Mouse (Mus musculus): ENCODE measurements around the gene Aqp8.
A peak's percentile ranks its signal among the peaks of the same experiment; 100 is the strongest.

Aqp8 gene

GRCm38 (mm10) chr7:123462070-123462501 lies at the start of gene Aqp8:
Aqp8 (plus strand) TSS chr7:123462291.
- DNase-seq, result peak; percentile 88

DNA sequence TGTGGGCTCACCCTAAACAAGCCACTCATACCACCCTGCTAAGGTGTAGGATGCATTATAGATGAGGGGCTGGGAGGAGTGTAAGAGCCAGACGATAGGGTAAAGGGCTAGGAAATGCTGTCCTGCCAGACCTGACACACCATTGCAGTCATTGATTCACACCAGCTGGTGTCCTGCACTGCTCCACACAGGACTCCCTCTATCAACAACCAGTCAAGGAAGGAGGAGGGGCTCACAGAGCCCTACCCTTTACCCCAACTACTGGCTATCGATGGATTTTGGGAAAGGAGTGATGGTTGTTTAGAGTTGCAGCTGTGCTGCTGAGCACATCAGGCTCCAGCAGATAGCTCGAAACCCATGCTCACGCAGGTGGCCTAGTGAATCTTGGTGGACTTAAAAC lies 45.3 kb upstream of the Aqp8 start:
- DNase-seq, result no peak

- peak; percentile 75 for DNase-seq
Measured at GRCm38 (mm10) chr7:123417661-123418060, 44.4 kb upstream of the Aqp8 start.

DNA sequence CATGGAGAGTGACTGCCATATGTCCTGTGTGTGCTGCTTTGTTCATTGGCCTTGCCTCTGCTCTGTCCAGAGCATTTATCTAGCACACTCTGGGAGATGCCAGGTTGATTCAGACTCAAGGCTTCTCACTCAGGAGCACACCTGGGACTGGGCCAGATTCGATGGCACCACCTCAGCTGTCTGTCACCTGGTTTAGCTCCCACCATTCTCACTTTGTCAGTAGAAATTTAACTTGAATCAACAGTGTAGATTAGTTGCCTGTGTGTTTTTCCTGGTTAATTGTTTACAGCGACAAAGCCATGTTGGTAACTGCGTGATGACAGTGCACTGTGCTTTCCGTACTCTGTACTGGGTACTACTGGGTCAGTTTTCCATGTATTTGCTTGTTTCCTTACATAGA lies 42.1 kb upstream of the Aqp8 start:
- DNase-seq, result peak; percentile 86

- DNase-seq, result no peak
Measured at GRCm38 (mm10) chr7:123421958-123422357, 40.1 kb upstream of the Aqp8 start.

DNA sequence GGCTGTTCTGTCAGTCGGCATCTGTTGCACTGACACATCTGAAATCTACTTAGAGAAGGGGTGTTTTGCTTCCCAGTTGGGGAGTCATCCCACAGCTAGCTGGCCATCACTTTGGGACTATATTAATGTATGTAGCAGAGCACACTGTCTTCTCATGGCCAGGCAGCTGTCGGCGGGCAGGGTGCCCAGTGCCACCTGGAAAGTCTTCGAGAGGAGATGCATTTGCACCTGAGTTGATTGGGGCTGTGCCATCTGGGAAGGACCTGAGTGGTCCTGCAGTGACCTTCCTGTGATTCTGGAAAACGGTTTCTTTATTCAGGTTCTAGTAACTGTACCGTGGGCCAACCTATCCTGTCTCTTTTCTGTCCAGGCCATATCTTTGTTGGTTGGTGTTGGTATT lies 37.8 kb upstream of the Aqp8 start:
- no peak for DNase-seq

DNA sequence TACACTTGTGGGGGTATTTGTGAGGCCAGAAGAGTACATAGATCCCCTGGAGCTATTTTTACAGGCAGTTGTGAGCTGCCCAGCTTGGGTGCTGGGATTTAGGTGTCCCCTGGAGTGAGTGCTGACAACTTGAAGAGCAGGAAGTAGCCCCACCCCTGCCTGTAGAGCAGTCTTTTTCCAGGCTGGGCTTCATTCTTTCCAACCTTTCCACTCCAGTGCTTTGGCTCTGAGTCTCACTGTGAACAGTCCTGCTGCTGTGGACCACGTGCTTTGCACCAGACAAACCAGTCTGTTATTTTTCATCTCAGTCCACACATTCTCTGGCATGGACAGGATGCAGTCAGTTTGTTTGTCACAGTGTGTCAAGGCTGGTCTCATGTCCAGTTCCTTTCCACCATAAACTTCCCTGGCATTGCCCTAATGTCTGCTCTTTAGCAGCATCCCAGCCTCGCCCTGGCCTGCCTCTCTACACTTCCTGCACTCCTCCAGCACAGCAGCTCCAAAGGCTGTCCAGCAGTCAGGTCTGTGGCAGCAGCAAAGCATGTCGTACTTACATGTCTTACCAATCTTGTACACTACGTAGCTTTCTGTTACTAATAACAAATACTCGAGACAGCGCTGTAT lies 36.8 kb upstream of the Aqp8 start:
- peak; percentile 73 for DNase-seq

DNA sequence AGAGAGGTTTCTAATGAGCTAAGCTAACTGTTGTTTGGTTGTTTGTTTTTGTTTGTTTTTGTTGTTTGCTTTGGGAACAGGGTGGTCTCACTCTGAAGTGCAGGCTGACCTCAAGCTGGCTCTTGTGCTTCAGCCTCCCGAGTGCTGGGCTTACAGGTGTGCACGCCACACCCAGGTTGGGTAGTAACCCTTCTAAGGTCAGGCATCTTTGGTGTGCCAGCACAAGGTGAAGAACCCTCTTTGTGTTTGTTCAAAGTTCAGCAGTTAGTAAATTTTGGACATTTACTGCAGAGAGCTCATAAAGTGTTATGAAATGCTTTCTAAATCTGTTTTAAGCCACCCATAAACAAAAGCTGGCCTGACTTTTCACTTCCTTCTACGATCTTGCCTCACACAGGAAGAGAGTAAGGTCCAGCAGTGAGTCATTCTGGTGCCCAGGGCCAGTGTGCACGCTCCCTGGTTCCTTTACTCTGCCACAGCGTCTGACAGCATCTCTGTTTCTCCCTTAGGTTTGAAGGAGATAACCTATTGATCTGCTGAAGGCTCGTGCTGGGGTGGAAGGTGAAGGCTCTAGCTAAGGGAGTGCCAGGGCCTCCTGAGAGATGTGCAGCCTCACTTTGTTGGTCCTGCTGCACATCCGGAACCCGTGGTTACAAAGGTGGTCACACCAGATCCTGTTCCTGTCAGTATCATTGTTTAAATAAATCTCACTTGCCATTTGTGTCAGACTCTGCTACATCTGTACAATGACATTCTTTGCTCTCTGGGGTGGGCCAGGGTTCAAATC lies 32.3 kb upstream of the Aqp8 start:
- DNase-seq, result no peak

GRCm38 (mm10) chr7:123430411-123430705 lies 31.7 kb upstream of the Aqp8 start:
- DNase-seq, result no peak

- no peak for DNase-seq
Measured at GRCm38 (mm10) chr7:123431206-123431605, 30.9 kb upstream of the Aqp8 start.

DNA sequence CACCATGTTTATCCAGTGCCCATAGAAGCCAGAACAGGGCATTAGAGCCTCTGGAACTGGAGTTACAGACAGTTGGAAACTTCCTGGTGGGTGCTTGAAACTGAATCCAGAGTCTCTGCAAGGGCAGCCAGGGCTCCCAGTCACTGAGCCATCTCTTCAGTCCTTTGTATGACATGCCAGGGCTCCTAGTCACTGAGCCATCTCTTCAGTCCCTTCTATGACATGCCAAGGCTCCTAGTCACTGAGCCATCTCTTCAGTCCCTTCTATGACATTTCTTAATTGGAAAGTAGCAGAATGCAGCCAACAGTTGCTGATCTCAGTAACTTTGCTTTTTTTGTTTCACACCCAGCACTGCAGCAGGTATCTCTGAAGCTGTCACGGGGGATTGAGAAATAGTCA lies 20.0 kb upstream of the Aqp8 start:
- DNase-seq, result no peak

GRCm38 (mm10) chr7:123448794-123449193 lies 13.3 kb upstream of the Aqp8 start:
- DNase-seq, result no peak

- no peak for DNase-seq
Measured at GRCm38 (mm10) chr7:123449676-123450075, 12.4 kb upstream of the Aqp8 start.

DNA sequence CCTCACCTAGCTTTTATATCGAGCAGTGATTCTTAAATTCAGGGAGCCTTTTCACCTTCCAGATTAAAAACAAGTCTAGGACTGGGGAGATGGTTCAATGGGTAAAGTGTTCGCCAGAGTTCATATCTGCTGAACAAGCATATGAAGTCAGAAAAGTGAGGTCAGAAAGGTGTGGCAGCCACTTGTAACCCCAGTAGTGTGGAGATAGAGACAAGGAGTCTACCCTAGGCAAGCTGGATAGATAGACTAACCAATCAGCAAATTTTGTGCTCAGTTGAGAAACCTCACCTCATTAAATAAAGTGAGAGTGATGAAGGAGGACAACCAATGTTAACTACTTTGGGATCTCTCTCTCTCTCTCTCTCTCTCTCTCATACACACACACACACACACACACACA lies 11.6 kb upstream of the Aqp8 start:
- no peak for DNase-seq

DNA sequence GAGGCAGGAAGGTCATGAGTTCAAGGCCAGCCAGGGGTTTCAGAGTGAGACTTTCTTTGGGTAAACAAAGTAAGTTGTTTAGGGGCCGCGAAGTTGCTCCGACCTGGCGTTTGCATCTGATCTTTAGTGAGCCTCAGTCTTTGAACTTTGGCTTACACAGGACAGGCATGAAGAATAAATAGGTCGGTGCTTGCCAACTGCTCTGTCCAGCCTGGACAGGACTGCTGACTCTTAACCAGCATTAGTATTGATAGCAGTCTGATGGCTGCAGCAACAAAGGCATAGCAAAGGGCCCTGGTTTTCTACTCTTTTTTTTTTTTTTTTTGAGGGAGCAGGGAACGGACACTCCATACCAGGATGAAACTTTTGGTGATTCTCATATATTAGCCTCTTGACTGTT lies 9.5 kb upstream of the Aqp8 start:
- DNase-seq, result peak; percentile 59

GRCm38 (mm10) chr7:123453066-123453465 lies 9.0 kb upstream of the Aqp8 start:
- DNase-seq, result no peak

DNA sequence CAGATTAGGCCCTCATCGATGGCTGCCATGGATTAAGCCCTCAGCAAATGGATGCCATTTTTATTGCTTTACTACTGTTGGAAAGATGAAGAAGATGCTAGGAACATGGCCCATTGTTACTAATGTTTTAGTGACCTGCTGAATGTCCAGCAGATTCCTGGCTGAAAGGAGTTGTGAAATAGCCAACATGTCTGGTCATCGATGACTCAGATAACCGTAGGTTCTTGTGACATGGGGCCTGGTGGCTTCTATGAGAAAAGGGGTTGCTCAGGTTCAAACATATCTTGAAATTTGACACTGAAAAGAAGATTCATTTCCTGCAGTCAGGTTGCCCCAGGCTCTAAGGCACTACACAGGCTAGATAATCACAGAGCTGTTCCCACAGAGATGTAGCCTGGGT lies 7.0 kb upstream of the Aqp8 start:
- no peak for DNase-seq

DNA sequence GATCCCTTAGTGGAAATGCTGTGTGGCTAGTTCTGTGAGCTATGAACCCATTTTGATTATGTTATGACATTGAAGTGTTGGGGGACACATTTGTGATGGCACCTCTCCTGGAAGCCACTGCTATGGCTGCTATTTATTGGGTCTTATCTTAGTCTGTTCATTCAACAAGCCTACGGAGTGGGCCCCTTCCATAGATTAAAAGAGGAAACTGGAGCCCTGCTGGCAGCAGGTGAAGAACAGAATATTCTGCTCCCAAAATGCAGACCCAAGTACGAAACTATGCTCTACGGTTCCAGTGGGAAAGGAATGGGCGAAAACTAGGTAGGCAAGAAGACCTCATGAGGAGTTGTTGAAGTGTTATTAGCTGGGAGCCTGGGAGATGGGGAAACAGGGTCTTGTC lies 3.8 kb upstream of the Aqp8 start:
- DNase-seq, result no peak

DNA sequence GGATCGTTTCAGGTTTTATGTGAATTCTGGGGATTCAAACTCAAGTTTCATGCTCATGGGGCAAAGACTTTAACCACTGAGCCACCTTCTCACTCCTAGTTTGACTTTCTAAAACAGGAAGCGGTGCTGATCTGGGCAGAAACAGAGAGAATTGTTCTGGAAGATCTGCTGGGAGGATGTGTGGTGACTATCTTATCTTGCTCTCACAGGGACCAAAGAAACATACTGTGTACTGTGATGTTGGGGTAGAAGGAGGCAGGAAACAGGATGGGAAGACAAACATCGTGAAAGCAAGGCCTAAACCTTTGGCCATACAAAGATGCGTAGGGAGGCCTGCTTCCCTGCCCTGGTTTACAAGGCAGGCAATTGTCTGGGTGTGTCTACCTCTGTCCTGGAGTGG lies 2.8 kb upstream of the Aqp8 start:
- DNase-seq, result no peak

GRCm38 (mm10) chr7:123461316-123461715 lies 775 bp upstream of the Aqp8 start:
- no peak for DNase-seq

DNA sequence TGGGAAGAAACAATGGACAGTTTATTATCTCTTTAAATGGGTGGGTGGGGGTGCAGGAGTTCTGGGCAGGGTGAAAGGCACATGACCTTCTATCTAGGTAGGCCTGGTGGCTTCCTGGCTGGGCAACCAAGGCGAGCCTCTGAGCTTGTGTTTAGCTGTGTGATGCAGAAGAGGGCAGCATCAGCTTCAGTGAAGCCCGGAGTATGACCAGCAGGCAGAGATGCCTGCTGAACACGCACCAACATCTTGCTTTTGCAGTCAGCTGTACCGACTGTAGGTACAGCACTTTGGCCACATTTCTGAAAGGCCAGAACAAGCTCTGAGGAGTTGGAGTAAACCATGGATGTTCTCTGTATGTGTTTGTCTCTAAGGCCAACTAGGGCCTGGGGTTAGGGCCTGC lies 1.5 kb downstream of the Aqp8 start:
- DNase-seq, result no peak

DNA sequence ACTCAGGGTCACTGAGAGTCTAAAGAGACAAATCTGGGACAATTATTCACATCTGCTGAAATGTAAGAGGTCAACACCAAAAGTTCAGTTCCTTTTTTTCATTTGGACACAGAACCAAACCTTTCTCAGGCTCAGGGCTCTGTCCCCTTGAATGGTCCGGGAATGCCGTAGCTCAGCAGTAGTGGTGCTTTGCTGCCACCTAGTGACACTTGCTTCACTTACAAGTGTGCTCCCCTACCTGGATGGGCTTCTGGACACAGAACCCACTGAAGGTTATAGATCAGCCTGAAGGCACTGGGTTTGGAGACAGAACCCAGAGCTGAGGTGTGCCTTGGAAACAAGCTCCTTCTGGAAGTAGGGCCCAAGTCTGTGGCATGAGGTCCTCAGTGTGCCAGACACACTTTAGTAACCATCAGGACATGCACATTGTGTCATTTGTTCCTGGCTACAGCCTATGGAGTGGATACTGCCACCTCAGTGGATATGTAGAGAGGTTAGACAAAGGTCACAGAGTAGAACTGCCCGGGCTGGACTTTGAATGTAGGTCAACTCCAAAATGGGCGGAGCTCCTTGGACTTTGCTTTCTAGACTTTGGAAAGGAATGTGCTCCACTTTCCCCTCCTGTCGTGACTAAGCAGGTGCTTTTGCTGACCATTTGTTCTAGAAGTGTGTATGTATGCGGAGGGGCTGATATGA lies 3.7 kb downstream of the Aqp8 start:
- DNase-seq, result peak; percentile 88

- no peak for DNase-seq
Measured at GRCm38 (mm10) chr7:123467961-123468360, 5.9 kb downstream of the Aqp8 start.

GRCm38 (mm10) chr7:123487703-123488102 lies 25.6 kb downstream of the Aqp8 start:
- DNase-seq, result no peak

Measured in kidney, adult 9 months (tissue).